Mouse (Mus musculus): ENCODE data around the gene Frmd4a. TPM values are rescaled to one million over a fixed set of nuclear protein-coding genes. Genes with fewer than 3 reads are reported as not detected.
A peak's percentile ranks its signal among the peaks of the same experiment; 100 is the strongest.

Frmd4a gene
- polyA plus RNA-seq, 1 experiment from 2014 or later, result 6.6 TPM

DNA sequence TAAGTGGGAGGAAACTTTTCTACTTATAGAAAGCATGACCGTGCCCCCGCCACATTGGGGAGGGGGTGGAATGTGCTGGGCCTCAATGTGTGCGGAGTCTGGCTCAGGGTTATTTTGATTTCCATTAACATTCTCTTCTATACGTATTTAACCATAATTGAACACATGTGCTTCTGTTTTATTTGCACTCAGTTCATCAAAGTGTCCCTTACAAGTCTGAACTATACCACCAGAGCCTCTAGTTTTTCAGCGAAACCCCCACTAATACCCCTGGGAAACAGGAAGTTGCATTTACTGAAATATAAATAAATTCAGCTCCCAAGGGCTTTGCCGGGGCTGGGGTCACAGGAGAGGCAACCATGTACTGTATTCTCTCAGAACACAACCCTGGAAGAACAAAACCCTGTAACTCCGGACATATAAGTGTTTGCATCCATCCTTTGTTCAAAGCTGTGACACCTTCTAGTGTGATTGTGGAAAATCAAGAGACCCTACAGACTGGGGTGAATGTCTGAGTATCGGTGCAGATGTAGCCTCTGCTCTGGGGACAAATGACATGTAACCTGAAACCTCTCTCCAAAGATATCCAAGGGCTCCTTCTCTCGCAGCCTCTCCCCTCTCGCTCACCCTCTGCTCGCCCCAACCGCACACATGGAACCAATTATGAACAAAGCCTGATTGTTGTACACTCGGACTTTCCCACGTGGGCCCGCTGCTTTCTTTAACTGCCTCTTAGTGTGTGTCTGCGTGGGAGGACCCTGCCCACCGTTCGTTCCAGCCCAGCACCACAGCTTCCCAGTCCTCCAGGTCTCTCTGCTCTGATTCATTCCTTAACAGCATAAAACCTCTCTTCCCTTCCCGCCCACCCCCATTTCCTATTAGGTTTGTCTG is 281.1 kb downstream of the Frmd4a start:
- Histone ChIP-seq H3K9me3 (ENCODE audit: low read length) (no peaks in the 10 kb centered on the region), H3K4me3 (ENCODE audit: low read depth, low read length) (no peak overlapping the region), H3K27ac (ENCODE audit: low read depth) (0 out of 2 replicates have a peak overlapping the region, but pooled peaks have one; percentile 11), H3K27me3 (ENCODE audit: insufficient read depth, low read length) (no peaks in the 10 kb centered on the region), H3K9ac (replicated peaks) (no peak overlapping the region), H3K4me2 (ENCODE audit: low read depth, low read length) (peak overlapping the region; percentile 26), H3K36me3 (replicated peaks; ENCODE audit: insufficient read depth, low read length) (no peaks in the 10 kb centered on the region), H3K4me1 (ENCODE audit: insufficient read depth) (0 out of 2 replicates have a peak, but pooled peaks cover 2% of the 10 kb centered on the region)
- DNase-seq (no peak), ATAC-seq (no peak)
- 20% methylated on average over 19 of the region's 19 CpGs for WGBS (ENCODE audit: insufficient replicate concordance)
- no peak for TF ChIP-seq EP300 (IDR thresholded peaks at IDR 0.05; ENCODE audit: low read depth)

DNA sequence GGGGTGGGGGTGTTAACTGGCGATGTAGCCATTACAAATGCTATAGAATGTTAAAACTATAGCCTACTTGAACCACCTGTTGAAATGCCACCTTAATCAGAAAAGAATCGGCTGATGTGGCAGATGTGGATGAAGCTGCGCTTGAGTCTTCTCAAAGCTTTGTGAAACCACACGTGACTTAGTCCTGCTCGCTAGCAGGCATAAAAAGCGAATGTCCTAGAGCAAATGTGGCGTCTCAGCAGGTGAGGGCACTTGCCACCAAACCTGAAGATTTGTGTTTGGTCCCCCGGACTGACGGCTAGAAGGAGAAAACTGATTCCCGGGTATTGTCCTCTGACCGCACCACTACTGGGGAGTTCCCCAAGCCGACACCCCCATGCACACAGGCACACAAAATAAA is 282.1 kb downstream of the Frmd4a start:
- Histone ChIP-seq H3K4me2 (ENCODE audit: low read depth, low read length) (no peak overlapping the region), H3K36me3 (replicated peaks; ENCODE audit: insufficient read depth, low read length) (no peaks in the 10 kb centered on the region), H3K9ac (replicated peaks) (no peak overlapping the region), H3K4me3 (ENCODE audit: low read depth, low read length) (no peak overlapping the region), H3K9me3 (ENCODE audit: low read length) (no peaks in the 10 kb centered on the region), H3K4me1 (ENCODE audit: insufficient read depth) (0 out of 2 replicates have a peak, but pooled peaks cover 2% of the 10 kb centered on the region), H3K27ac (ENCODE audit: low read depth) (no peak overlapping the region), H3K27me3 (ENCODE audit: insufficient read depth, low read length) (no peaks in the 10 kb centered on the region)
- ATAC-seq, result no peak
- 64% methylated on average over 12 of the region's 12 CpGs for WGBS (ENCODE audit: insufficient replicate concordance)
- no peak for DNase-seq
- TF ChIP-seq EP300 (IDR thresholded peaks at IDR 0.05; ENCODE audit: low read depth) (no peak), CTCF (IDR thresholded peaks at IDR 0.05; ENCODE audit: low read depth) (no peak)

- no peak for DNase-seq
- H3K4me3 ChIP-seq (ENCODE audit: low read depth, low read length), result no peak overlapping the region
Measured at GRCm38 (mm10) chr2:4300383-4300811, 282.9 kb downstream of the Frmd4a start.

DNA sequence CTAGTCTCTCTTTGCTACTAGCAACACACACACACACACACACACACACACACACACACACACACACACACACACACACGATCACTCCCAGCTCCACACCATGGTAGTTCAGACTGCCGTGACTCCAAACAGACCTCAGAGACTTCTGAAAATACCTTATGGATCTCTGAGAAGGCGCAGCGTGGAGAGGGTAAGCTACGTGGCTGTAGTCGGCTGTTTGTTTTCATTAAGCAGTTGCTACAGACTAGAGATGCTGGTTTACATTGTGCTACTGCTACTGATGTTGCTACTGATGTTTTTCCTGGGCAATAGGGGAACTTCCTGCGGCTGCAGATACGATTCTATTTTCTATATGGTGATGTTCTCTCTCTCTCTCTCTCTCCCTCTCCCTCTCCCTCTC is 283.3 kb downstream of the Frmd4a start:
- WGBS (ENCODE audit: insufficient replicate concordance), result 10% methylated on average over 8 of the region's 8 CpGs
- Histone ChIP-seq H3K4me1 (ENCODE audit: insufficient read depth) (0 out of 2 replicates have a peak, but pooled peaks cover 2% of the 10 kb centered on the region), H3K4me2 (ENCODE audit: low read depth, low read length) (peak overlapping the region; percentile 35), H3K27me3 (ENCODE audit: insufficient read depth, low read length) (no peaks in the 10 kb centered on the region), H3K9ac (replicated peaks) (no peak overlapping the region), H3K4me3 (ENCODE audit: low read depth, low read length) (no peak overlapping the region), H3K9me3 (ENCODE audit: low read length) (no peaks in the 10 kb centered on the region), H3K27ac (ENCODE audit: low read depth) (peak overlapping the region; percentile 39; the same call in 1 of the 2 replicates), H3K36me3 (replicated peaks; ENCODE audit: insufficient read depth, low read length) (no peaks in the 10 kb centered on the region)
- TF ChIP-seq EP300 (IDR thresholded peaks at IDR 0.05; ENCODE audit: low read depth), result no peak
- no peak for TF ChIP-seq CTCF (IDR thresholded peaks at IDR 0.05; ENCODE audit: low read depth)
- DNase-seq (no peak), ATAC-seq (no peak)

More at GRCm38 (mm10) chr2:4300383-4300811, 282.9 kb downstream of the Frmd4a start:
- TF ChIP-seq CTCF (IDR thresholded peaks at IDR 0.05; ENCODE audit: low read depth), result no peak
- TF ChIP-seq EP300 (IDR thresholded peaks at IDR 0.05; ENCODE audit: low read depth), result no peak
- no peak overlapping the region for H3K9ac ChIP-seq (replicated peaks)
- H3K27me3 ChIP-seq (ENCODE audit: insufficient read depth, low read length), result no peaks in the 10 kb centered on the region
- H3K9me3 ChIP-seq (ENCODE audit: low read length), result no peaks in the 10 kb centered on the region
- ATAC-seq, result no peak
- H3K4me1 ChIP-seq (ENCODE audit: insufficient read depth), result 0 out of 2 replicates have a peak, but pooled peaks cover 2% of the 10 kb centered on the region
- no peaks in the 10 kb centered on the region for H3K36me3 ChIP-seq (replicated peaks; ENCODE audit: insufficient read depth, low read length)
- peak overlapping the region; percentile 39; the same call in 1 of the 2 replicates for H3K27ac ChIP-seq (ENCODE audit: low read depth)
- 22% methylated on average over 13 of the region's 13 CpGs for WGBS (ENCODE audit: insufficient replicate concordance)
- peak overlapping the region; percentile 35 for H3K4me2 ChIP-seq (ENCODE audit: low read depth, low read length)

GRCm38 (mm10) chr2:4301256-4301655 is 283.7 kb downstream of the Frmd4a start:
- no peak for ATAC-seq
- H3K4me2 ChIP-seq (ENCODE audit: low read depth, low read length), result peak overlapping the region; percentile 45
- H3K27ac ChIP-seq (ENCODE audit: low read depth), result 0 out of 2 replicates have a peak overlapping the region, but pooled peaks have one; percentile 6
- no peak for DNase-seq
- no peaks in the 10 kb centered on the region for H3K9me3 ChIP-seq (ENCODE audit: low read length)
- H3K9ac ChIP-seq (replicated peaks), result no peak overlapping the region
- no peak overlapping the region for H3K4me3 ChIP-seq (ENCODE audit: low read depth, low read length)
- TF ChIP-seq EP300 (IDR thresholded peaks at IDR 0.05; ENCODE audit: low read depth), result no peak
- H3K27me3 ChIP-seq (ENCODE audit: insufficient read depth, low read length), result no peaks in the 10 kb centered on the region
- H3K36me3 ChIP-seq (replicated peaks; ENCODE audit: insufficient read depth, low read length), result no peaks in the 10 kb centered on the region
- H3K4me1 ChIP-seq (ENCODE audit: insufficient read depth), result 0 out of 2 replicates have a peak, but pooled peaks cover 2% of the 10 kb centered on the region
- 29% methylated on average over 5 of the region's 6 CpGs for WGBS (ENCODE audit: insufficient replicate concordance)

DNA sequence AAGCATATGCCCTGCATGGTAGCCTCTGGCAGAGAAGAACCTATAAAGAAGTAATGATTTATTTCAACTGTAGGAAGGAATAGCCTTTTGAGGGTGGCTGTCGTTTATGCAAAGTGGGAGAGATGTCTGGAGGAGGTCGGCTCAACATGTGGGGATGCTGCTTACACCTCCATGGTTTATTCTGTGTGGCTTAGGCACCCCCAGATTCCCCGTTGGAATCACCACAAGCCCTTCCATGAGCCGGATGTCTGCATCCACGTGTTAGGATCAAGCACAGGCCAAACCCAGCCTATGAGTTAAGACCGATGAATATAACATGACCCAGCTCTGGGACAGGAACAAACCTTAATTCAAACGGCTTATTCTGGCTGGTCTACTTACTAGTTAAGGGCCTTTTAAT is 284.2 kb downstream of the Frmd4a start:
- H3K4me3 ChIP-seq (ENCODE audit: low read depth, low read length), result no peak overlapping the region
- 48% methylated on average over 7 of the region's 7 CpGs for WGBS (ENCODE audit: insufficient replicate concordance)
- H3K27ac ChIP-seq (ENCODE audit: low read depth), result 0 out of 2 replicates have a peak overlapping the region, but pooled peaks have one; percentile 6
- H3K9ac ChIP-seq (replicated peaks), result no peak overlapping the region
- H3K36me3 ChIP-seq (replicated peaks; ENCODE audit: insufficient read depth, low read length), result no peaks in the 10 kb centered on the region
- DNase-seq (no peak), ATAC-seq (no peak)
- TF ChIP-seq EP300 (IDR thresholded peaks at IDR 0.05; ENCODE audit: low read depth), result no peak
- no peak for TF ChIP-seq CTCF (IDR thresholded peaks at IDR 0.05; ENCODE audit: low read depth)
- H3K9me3 ChIP-seq (ENCODE audit: low read length), result no peaks in the 10 kb centered on the region
- 0 out of 2 replicates have a peak, but pooled peaks cover 2% of the 10 kb centered on the region for H3K4me1 ChIP-seq (ENCODE audit: insufficient read depth)
- H3K4me2 ChIP-seq (ENCODE audit: low read depth, low read length), result 0 out of 2 replicates have a peak overlapping the region, but pooled peaks have one; percentile 45
- no peaks in the 10 kb centered on the region for H3K27me3 ChIP-seq (ENCODE audit: insufficient read depth, low read length)

Data from liver, postnatal 0 days (tissue).